Mouse (Mus musculus): ENCODE measurements around the gene Map3k12.

Gene Map3k12

DNA sequence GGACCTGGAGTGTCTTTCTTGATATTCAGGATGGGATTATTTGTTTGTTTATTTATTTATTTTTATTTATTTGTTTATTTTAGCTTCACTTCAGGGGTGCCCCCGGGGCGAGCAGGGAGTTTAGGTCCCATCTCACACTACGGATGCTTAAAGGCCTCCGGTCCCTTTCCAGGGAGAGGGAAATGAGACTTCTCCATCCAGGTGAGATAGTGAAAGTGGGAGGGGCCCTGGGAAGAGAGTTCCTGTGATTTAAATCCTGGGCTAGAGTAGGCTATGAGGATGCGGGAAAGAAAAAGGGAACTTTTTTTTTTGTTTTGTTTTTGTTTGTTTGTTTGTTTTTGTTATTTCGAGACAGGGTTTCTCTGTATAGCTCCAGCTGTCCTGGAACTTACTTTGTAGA is 57.5 kb downstream of the Map3k12 start:
- no peak for DNase-seq (ENCODE audit: low spot score)

DNA sequence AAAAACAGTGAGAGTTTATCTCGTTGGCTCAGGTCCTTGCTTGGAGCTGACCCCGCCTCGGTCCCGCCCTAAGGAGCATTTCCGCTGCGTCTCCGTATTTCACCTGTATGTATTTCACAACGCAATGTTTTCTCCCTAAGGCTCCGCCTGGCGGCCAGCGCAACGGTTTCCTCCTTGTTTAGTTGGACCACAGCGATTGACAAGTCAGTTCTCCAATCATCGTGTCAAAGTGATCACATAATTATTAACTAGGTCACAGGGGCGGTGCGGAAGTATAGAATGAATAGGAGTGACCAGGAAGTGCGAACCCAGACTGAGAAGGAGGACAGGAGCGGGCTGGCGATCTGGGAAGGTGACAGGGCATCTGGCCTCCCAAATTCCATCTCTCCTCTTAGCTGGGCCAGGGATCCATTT is 58.0 kb downstream of the Map3k12 start, which contains the start of gene Prr13:
Gene Prr13 (plus strand): TSS at position 125 of the 414 bp plus-strand sequence.
- peak; percentile 97 for DNase-seq (ENCODE audit: low spot score)

DNA sequence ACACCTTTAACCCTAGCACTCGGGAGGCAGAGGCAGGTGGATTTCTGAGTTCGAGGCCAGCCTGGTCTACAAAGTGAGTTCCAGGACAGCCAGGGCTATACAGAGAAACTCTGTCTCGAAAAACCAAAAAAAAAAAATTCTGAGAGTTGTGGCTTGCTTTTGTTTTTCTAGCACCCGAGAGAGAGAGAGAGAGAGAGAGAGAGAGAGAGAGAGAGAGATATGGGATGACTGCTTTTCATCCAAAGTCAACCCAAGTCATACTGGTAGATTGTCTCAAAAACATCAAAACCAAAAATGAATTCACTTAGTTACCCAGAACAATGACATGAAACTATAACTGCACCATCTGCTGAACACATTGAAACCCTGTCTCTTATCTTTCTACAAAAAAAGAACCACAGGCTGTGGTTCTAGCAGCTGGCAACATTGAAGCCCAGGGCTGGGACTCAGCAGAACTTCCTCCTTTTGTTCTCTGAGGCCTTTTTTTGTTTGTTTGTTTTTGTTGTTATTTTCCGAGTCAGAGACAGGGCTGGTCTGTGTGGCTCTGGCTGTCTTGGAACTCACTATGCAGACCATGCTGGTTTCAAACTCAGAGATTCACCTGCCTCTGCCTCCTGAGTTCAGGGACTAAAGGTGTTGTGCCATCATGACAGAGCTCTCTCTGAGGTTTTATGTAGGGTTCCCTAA is 58.7 kb downstream of the Map3k12 start:
- no peak for DNase-seq (ENCODE audit: low spot score)

DNA sequence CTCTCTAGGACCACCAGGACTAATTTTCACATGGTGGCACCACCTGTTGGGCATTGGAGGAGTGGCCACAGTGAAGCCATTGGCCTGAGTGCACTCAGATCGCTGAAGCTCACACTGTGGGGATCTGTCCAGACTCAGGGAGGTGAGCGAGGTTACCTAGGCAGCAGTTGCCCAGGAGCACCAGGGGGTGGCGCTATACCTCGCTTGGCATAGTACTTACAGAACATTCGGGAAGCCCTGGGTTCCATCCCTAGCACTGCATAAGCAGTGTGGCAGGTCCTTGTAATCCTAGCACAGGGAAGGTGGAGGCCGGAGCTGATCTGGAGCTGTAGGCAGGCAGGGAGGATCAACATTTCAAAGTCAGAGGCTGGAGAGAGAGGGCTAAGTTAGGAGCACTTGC is 60.9 kb downstream of the Map3k12 start:
- no peak for DNase-seq (ENCODE audit: low spot score)

DNA sequence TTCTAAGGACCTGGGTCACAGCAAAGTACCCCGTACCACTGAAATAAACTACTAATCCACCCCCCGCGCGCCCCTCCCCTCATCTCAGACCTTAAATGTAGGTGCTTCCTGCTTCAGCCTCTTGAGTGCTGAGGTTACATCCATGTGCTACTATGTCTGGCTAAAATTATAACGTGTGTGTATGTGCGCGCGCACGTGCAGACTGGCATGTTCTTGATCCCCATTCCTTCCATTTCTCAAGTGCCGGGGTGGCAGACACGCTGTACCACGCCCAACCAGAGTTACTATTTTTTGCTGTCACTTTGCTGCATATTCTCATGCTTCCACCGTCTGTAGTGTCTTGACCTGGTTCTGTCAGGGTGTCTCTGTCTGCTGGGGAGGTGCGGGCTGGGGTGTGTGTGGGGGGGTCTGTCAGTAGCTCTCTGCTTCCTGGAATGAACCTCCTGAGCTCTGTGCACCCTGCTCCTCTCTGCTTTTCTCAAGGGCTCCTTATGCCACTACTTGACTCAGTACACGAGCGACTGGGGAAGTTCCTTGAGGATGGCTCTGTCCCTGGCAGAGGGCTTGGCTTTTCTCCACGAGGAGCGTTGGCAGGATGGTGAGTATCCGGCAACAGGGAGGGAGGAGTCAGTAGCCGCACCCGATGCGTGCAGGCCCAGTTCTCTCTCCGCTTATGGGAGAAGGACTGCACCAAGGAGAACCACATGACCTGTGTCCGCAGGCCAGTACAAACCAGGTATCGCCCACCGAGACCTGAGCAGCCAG is 65.0 kb downstream of the Map3k12 start:
- no peak for DNase-seq (ENCODE audit: low spot score)

DNA sequence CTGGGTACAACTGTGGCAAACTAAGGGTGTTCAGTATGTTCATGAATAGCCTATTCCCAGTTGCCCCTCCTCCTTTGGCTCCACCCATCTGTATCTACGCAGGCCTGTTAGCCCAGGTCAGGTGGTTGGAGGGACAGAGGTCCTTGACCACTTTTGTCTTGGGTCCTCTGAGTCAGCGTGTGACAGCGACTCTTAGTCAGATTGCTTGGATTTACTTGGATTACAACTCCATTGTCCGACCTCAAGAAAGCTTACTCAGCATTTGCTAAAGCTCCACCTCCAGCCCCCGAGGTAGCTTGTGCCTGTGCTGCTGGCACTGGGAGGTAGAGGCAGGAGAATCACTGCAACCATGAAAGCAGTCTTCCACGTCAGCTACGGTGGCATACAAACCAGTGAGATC is 65.9 kb downstream of the Map3k12 start:
- DNase-seq (ENCODE audit: low spot score), result no peak

DNA sequence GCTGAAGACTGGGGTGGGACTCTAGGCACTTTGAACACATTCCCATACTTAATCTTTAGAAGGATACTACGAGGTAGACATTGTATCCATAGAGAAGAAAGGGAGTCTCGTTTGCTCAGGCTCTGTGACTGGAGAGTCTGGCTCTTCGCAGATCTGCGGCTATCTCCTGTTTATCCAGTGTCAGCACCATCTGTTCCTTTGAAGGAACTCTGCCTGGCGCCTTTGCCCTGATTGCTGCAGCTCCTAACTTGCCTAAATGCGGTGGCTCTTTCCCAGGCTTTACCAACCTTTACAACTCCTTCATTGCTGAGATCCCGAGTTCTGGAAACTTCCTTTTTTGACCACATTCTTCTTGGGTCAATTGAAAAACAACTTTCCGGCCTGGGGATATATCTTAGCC is 67.5 kb downstream of the Map3k12 start:
- peak; percentile 66 for DNase-seq (ENCODE audit: low spot score)

Measured in adipocyte (in vitro differentiated cells).